Mouse (Mus musculus) C3H10T1/2 (cell line): Measurements from ENCODE around the gene Rbm11. TPM values are rescaled to one million over a fixed set of nuclear protein-coding genes. Genes with fewer than 3 reads are reported as not detected.

ENCODE experiments used
- polyA plus RNA-seq, 2 experiments: library from polyadenylated mRNA; unstranded; fragments of >200 nt; fragmentation: generic; extraction: Trizol; gene quantifications; one replicate each; pipeline ENCODE4 v1.2.1; 2012; ENCODE audit warnings: missing spikeins in 2 of 2

The Rbm11 gene
- polyA plus RNA-seq, result under 1 TPM; 0.04 to 0.14 TPM

DNA sequence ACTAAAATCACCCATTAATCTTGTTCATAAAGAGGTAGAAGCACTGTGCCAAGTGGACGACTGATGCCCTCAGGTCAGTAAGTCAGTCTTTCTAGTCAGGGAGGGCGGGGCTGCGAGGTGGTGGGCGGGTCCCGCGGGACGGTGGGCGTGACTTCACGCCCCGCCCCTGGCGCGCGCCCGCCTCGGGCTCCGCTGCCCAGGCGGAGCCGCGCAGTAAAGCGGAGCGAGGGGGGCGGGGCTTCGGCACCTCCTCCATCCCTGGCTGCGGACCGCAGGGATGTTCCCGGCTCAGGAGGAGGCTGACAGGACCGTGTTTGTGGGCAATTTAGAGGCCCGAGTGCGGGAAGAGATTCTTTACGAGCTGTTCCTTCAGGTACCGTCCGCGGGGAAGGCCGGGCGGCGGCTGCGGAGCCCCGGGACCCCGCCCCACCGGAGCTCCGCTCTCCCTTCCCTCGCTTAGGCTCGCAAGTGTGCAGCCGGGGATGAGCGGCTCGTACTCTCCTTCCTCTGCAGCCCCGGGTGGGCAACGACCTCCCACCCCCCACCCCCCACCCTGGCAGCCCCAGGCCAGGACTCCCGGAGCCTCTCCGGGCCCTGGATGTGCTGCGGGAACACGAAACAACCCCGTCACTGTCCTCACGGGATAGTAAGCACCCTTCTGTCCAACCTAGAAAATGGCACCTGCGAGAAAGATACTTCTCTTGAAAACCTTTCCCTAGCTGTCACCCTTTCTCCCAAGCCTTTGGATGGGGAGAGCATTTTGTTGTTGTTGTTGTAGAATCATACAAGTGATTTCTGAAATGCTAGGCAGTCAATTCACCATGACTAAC lies at the start of gene Rbm11:
TSS of gene Rbm11 (plus strand) at position 174 of the 830 bp plus-strand sequence.

DNA sequence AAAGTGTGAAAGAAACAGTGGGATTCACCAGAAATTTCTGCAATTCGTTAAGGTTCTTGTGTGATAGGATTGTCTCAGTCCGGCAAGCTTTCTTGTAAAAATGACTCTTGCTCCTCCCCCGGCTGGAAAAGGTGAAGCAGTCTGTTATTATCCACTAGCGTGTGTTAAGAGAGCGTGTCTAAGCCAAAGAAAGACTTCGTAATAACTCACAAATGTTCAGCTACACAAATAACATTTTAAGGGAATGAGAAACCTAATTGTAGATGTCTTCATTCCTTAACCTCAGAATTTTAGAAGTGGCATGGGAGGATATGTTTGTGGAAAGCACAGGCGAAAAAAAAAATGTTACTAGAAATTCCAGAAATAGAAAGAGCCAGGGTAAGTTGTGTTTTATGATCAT lies 6.7 kb upstream of the Rbm11 start, which contains the start of gene Lipi:
TSS of gene Lipi (minus strand) at position 101 of the 400 bp plus-strand sequence.

Other genes with a start within 250 kb of the Rbm11 start
- gene Lipi, start 6.8 kb upstream of the Rbm11 start, polyA plus RNA-seq, result not detected
- gene Hspa13, start 174.3 kb downstream of the Rbm11 start, polyA plus RNA-seq, result 1 to 10 TPM in 1 of 2 experiments, under 1 TPM in 1; 0.36 to 4.3 TPM